Mouse (Mus musculus) c-Kit-negative CD71-positive TER-119-positive erythroid progenitor cells, embryonic 14.5 days (primary cell): ENCODE results near the gene Sema3c.
"Not testable (repeated sequence)": the region's sequence is repeated elsewhere in the genome, so short reads cannot be mapped to it uniquely, and the experiment has no call there.

Source experiments
- DNase-seq: peaks from one replicate; pipeline ENCODE4 v3.0.0-alpha.2; 2013; ENCODE audit warnings: low read depth, low spot score

Sema3c gene

DNA sequence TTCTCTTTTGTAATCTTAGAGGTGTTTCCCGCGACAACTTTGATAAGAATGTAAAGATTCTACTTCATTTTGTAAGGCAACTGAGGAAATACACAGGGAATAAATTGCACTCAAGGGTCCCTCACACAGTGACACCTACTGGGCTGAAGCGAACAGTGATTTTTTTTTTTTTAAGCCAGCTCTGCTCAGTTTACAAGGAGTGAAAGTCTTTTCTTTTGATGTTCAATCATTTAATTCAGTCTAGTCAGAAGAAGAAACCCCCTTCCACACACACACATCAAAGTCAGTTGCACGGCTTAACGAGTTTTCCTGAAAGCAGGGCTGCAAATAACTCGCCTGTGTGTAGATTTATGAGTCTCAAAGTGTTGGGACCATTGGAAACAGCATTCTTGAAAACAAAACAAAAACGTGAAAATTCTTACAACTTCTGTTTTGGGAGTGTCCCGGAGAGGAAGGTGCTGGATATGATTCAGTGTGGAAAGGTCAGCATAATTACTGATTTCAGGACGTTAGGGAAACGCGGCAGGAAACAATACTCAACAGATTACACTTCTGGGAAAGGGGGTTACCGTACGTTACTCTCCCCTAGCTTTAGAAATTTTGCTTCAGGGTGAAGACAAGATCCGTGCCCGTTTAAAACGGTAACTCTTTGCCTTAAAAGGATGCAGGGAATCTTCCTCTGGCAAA lies at the start of gene Sema3c:
TSS of gene Sema3c (plus strand) at position 588 of the 687 bp plus-strand sequence.
- DNase-seq, result no peak

DNA sequence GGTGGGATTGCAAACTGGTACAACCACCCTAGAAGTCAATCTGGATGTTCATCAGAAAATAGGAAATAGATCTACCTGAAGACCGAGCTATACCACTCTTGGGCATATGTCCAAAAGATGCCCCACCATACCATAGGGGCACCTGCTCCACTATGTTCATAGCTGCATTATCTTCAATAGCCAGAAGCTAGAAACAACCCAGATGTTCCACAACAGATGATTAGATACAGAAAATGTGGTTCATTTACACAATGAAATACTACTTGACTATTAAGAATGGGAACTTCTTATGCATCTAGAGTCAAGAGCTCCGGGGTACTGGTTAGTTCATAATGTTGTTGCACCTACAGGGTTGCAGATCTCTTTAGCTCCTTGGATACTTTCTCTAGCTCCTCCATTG lies 42.9 kb upstream of the Sema3c start:
- DNase-seq, result not testable (repeated sequence)

GRCm38 (mm10) chr5:17543141-17543540 lies 30.9 kb upstream of the Sema3c start:
- DNase-seq, result no peak

- DNase-seq, result no peak
Measured at GRCm38 (mm10) chr5:17544904-17545449, 29.1 kb upstream of the Sema3c start.

DNA sequence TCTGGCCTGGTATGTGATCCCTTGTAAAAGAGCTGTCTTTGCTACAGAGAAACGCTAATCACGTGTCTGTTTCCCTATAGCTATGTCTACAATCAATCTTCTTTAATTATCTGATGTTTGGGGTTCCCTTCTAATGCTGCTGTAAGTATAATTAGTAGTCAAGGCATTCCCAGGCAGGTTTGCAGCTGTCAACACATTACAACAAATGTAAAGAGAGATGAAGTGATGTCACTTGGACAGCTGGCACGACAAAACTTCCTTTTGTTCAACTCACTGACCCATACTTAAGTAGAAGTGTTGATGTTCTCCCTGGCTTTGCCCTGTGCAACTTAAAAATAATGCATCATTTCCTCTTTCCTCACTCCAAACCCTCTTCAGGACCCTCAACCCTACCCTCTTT lies 22.4 kb upstream of the Sema3c start:
- DNase-seq, result no peak

- DNase-seq, result no peak
Measured at GRCm38 (mm10) chr5:17556073-17556473, 18.0 kb upstream of the Sema3c start.

DNA sequence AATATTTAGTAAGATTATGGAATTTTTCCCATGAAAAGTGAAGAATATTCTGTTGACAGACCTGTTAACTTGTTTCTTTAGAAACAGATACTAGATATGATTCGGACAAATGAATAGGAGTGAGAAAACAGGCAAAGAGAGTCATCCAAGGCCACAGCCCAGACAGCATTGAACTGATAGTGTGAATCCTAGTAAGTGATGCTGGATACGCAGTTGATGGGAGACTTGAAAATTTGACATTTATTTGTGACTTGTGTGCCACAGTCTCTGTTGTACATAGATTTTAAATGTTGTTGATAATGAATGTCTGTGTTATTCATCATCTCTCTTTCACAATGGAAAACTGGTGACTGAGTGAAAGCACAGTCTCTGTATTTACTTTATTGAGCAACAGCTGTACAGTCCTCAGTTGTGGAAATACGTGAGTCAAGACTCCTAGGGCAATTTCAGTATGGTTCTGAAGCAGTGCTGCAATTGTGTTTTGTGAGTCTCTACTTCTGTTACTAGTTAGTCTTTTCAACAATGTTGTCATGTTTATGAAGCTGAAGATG lies 17.3 kb upstream of the Sema3c start:
- no peak for DNase-seq

- no peak for DNase-seq
Measured at GRCm38 (mm10) chr5:17571571-17571970, 2.5 kb upstream of the Sema3c start.

DNA sequence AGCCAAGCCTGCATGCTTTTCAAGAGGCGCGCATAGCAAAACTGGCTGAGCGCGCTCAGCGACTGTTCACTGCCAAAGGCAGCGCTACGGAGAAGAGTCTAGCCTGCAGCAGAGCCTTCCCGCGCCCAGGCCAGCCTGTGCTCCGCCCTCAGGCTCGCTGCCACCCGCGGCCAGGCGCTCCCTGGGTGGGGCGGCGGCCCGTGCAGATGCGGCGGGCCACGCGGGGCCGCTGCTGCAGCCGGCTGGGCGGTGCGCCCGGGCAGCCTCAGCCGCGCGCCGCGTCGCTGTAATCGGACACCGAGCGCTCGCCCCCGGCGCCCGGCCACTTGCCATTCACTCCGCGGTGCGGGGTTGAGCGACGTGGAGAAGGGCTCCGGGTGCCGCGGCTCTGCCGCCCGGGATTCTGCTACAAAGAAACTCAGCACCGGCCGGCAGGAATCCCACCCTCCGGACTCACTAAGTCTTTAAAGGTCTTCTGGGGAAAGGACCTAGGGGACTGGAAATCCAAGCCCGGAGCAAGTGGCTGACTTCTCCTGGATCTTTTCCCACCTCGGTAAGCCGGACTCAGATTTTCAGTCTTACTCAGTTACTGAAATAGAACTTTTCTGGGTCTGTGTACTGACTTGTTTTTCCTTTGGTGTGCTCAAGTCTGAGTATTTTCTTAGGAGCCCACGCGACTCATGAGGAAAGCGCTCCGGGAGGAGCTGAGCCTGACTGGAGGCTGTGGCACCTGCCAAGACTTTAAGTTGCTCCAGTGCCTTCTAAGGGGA lies 517 bp downstream of the Sema3c start:
- no peak for DNase-seq

GRCm38 (mm10) chr5:17575183-17575495 lies 1.1 kb downstream of the Sema3c start:
- DNase-seq, result no peak

DNA sequence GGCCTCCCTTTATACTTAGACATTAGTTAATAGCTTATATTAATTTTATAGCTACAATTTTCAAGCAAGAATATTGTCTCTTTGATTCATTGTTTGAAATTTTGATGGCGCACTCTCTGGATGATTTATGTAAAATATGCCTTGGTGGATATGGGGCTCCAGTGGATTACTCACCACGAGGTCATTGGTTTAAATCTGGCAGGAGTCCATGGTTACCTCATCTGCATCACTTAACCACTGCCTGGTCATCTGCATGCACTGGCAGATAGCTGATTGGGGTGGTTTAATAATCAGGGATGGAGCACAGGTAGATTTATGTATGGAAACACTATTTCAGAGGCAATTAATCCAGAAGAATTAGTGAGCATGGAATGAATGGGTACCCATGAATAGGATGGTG lies 2.0 kb downstream of the Sema3c start:
- no peak for DNase-seq

- no peak for DNase-seq
Measured at GRCm38 (mm10) chr5:17582047-17582515, 8.0 kb downstream of the Sema3c start.

GRCm38 (mm10) chr5:17584299-17584945 lies 10.3 kb downstream of the Sema3c start:
- no peak for DNase-seq

DNA sequence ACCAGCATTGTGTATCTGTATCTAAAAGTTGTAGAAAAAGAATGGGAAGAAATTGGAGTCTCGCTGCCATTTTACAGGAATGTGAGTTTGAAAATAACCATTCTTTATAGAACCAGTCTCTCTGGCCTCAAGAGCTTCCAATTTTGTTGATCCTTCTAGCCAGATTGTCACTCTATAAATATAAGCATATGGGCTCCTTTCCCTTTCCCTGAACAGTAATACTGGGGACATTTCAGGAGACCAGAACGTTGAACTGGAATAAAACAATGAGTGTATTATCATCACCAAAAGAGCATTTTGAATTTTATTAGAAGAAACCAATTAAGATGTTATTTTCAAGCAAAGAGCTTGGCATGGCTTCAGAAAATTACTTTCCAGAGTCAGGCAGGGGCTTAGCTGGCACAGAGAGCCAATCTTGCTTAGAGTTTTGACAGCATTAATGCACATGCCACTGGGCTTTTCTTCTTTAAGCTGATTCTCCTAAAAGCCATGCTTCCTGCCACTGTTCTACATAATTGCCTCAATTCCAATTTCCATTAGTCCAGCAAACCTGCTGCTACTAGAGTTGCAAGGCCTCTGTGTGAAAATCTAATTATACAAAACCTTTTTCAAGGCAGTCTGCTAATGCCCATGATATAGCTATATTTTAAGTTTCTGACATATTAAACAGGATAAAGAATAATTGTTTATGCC lies 12.6 kb downstream of the Sema3c start:
- DNase-seq, result no peak

DNA sequence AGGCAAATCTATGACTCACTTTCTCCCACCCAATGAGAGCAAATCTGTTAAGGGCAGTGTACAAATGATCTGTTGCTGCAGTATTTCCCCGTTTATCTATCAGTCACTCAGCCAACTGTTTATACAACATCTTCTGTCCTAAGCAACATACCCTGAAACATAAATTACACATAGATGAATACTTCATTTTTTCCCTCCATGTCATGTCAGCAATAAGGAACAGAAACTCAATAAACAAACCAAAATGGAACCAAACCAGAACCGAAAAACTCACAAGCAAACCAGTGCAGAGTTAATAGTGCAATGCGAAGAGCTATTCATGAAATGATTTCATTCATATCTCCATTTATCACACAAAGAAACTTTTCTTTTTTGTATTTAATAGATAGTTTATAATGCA lies 17.8 kb downstream of the Sema3c start:
- DNase-seq, result no peak

GRCm38 (mm10) chr5:17601700-17602099 lies 27.6 kb downstream of the Sema3c start:
- no peak for DNase-seq

DNA sequence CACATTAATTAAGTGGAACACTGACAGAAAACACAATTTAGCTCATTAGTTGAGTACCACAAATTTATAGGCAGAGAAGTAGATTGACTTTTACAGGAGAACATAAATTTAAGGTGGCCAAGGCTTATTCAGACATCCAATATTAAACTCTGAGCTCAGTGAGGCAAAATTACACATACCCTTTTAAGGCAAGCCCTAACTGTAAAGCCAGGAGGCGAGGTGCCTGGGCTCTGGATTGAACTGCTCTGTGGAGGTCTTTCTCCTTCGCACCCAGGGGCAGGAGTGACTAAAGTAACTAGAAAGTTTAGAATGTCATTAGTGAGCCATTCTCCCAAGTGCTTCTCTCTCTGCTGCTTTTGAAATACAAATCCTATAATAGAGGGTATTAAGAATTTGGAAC lies 46.5 kb downstream of the Sema3c start:
- no peak for DNase-seq

GRCm38 (mm10) chr5:17622564-17622963 lies 48.5 kb downstream of the Sema3c start:
- no peak for DNase-seq

- no peak for DNase-seq
Measured at GRCm38 (mm10) chr5:17628606-17629005, 54.5 kb downstream of the Sema3c start.

DNA sequence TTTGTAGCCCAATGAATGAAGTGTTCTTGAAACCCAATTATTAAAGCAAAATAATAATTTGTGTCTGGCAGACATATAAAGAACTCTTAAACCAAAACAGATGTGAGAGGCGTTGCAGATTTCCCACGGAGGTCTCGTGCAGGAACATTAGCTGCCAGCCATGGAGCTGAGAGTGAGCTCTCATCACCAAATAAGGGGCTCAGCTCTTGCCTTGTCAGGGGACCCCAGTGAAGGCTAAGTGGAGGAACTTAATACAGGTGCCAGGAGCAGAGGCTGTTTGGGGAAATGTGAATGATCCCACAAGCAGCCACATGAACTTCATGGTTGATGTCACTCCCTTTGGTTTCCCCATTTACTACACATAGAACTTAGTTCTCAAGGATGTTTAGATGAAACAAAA lies 55.5 kb downstream of the Sema3c start:
- no peak for DNase-seq

DNA sequence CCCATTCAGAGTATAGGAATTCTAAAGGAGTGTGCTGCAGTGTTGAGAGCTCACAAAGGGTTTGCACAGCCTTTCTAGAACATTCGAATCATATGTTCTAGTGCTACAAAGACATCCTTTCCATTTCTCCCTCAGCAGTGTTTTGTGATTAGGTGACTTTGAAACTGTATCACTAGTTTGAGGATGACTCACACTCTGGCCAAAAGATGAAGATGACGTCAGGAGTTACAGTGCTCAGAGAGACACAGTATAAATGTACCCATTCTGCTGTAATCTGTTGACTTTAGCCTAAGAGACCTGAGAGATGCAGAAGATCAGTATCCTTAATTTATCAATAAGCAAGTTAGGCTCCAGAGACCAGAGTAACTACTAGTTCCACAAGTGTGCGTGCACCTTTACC lies 65.4 kb downstream of the Sema3c start:
- DNase-seq, result no peak
